ENCODE assay signal across 13 mouse cellular contexts in genomic region chr14:40927041-40927440, GRCm38 (mm10). TPM values are rescaled to one million over a fixed set of nuclear protein-coding genes. Genes with fewer than 3 reads are reported as not detected.
DNase-seq lines count a peak whose midpoint lies in the region; ATAC-seq and TF ChIP-seq lines count a peak whose summit lies in the region.
"Had no signal": no experiment of that assay in that cellular context is flagged by ENCODE, and none has a peak within 500 bp of the region (broad histone marks: within the 10 kb centered on the region; RNA-seq: fewer than 3 reads in every experiment).

No protein-coding gene starts in this region.

- 0 out of 2 replicates have a peak, but pooled peaks have one; percentile 31 for ATAC-seq in midbrain, embryonic 14.5 days (ENCODE audit: low FRiP score, low TSS enrichment)

- H3K36me3 ChIP-seq in midbrain, embryonic 14.5 days (ENCODE audit: control insufficient read depth, insufficient read depth, low read length): 0 out of 2 replicates have a peak, but pooled peaks cover 2% of the 10 kb centered on the region
- peaks cover 31% of the 10 kb centered on the region for H3K36me3 ChIP-seq in midbrain, embryonic 10.5 days
- H3K36me3 ChIP-seq: embryonic facial prominence, embryonic 12.5 days had no signal

- H3K9me3 ChIP-seq in midbrain, embryonic 14.5 days (ENCODE audit: control insufficient read depth, low read length): no peaks in the 10 kb centered on the region
- H3K9me3 ChIP-seq in midbrain, embryonic 10.5 days (replicated peaks): no peaks in the 10 kb centered on the region
- H3K9me3 ChIP-seq: embryonic facial prominence, embryonic 12.5 days had no signal

- H3K4me2 ChIP-seq in midbrain, embryonic 14.5 days (ENCODE audit: low read length): no peak overlapping the region
- H3K4me2 ChIP-seq: embryonic facial prominence, embryonic 12.5 days had no signal

- H3K27ac ChIP-seq in gastrocnemius, adult 2 months: peak overlapping the region; percentile 66
- H3K27ac ChIP-seq in midbrain, embryonic 14.5 days (replicated peaks; ENCODE audit: low read depth, low read length): no peak overlapping the region
- H3K27ac ChIP-seq in midbrain, embryonic 10.5 days (replicated peaks): no peak overlapping the region
- H3K27ac ChIP-seq: embryonic facial prominence, embryonic 12.5 days had no signal

- H3K4me1 ChIP-seq in midbrain, embryonic 14.5 days (ENCODE audit: control insufficient read depth, insufficient read depth, low read length): no peaks in the 10 kb centered on the region; the same call in 1 of the 2 replicates
- peaks cover 15% of the 10 kb centered on the region for H3K4me1 ChIP-seq in midbrain, embryonic 10.5 days

- DNase-seq in gastrocnemius, adult 2 months: peak; percentile 11
- DNase-seq in gastrocnemius, postnatal 25 days: no peak
- DNase-seq in midbrain, embryonic 14.5 days: no peak
- DNase-seq in midbrain, embryonic 10.5 days (ENCODE audit: low spot score): no peak
- DNase-seq in large intestine, adult 2 months (ENCODE audit: low read depth, low spot score): peak; percentile 83
- DNase-seq in thymus, postnatal 14 days: peak; percentile 44
- DNase-seq in gastrocnemius, postnatal 4 days (ENCODE audit: low spot score in 2 of 2): no peak
- DNase-seq in urinary bladder, adult 18-20 months (ENCODE audit: low spot score in 2 of 2): no peak
- DNase-seq: B cell, adult 2 months; heart, postnatal 36 days; lung, postnatal 10 days; spleen, adult 18-20 months had no signal

- no peak for TF ChIP-seq CTCF in gastrocnemius, adult 2 months (IDR thresholded peaks at IDR 0.05)

- no peak overlapping the region for H3K9ac ChIP-seq in midbrain, embryonic 14.5 days (replicated peaks; ENCODE audit: low read length)
- H3K9ac ChIP-seq: embryonic facial prominence, embryonic 12.5 days had no signal

- intact Hi-C loops in gastrocnemius, adult 2 months (cut with DNase I): no loop called here

- 87% methylated on average over 2 of the region's 2 CpGs for WGBS in midbrain, embryonic 14.5 days
- 91% methylated on average over 2 of the region's 2 CpGs for WGBS in midbrain, embryonic 10.5 days
- 15% methylated on average over 2 of the region's 2 CpGs for WGBS in large intestine, adult 2 months

- no peak overlapping the region for H3K4me3 ChIP-seq in gastrocnemius, adult 2 months
- no peak overlapping the region for H3K4me3 ChIP-seq in midbrain, embryonic 14.5 days (replicated peaks; ENCODE audit: low read depth, low read length)
- no peak overlapping the region for H3K4me3 ChIP-seq in midbrain, embryonic 10.5 days
- H3K4me3 ChIP-seq: embryonic facial prominence, embryonic 12.5 days had no signal

- H3K27me3 ChIP-seq in midbrain, embryonic 14.5 days (ENCODE audit: control insufficient read depth, insufficient read depth, low read length): no peaks in the 10 kb centered on the region
- H3K27me3 ChIP-seq in midbrain, embryonic 10.5 days (ENCODE audit: low read depth, poor library complexity, severe bottlenecking): no peaks in the 10 kb centered on the region
- H3K27me3 ChIP-seq: embryonic facial prominence, embryonic 12.5 days had no signal

RNA-seq across cellular contexts. Expression of gene Sh2d4b, which starts 34.0 kb away (rescaled TPM):
- total RNA-seq in gastrocnemius, adult 2 months (2021): under 1 TPM; 0.20 to 0.41 TPM
- total RNA-seq in gastrocnemius, postnatal 25 days (2021): under 1 TPM; 0.13 to 0.72 TPM
- 1.9 and 2.6 TPM in 2 replicates for polyA plus RNA-seq in midbrain, embryonic 14.5 days (2014; fragmentation: Nextera tagmentation; extraction: Ambion mirVana)
- 0.31 and 0.45 TPM in 2 replicates for polyA plus RNA-seq in midbrain, embryonic 10.5 days (2016; fragmentation: Nextera tagmentation; extraction: Ambion mirVana)
- 0.10 and 0.16 TPM in 2 replicates for polyA plus RNA-seq in large intestine, adult 2 months (2012; rRNA removed)
- total RNA-seq in gastrocnemius, postnatal 4 days (2021): under 1 TPM; 0.96 to 0.98 TPM

RNA-seq across cellular contexts. Expression of gene Tspan14, which starts 39.6 kb away (rescaled TPM):
- total RNA-seq in gastrocnemius, adult 2 months (2021): 10 to 100 TPM; 11.0 to 16.8 TPM
- total RNA-seq in gastrocnemius, postnatal 25 days (2021): 10 to 100 TPM; 10.4 to 12.3 TPM
- 57.2 and 79.6 TPM in 2 replicates for polyA plus RNA-seq in midbrain, embryonic 14.5 days (2014; fragmentation: Nextera tagmentation; extraction: Ambion mirVana)
- polyA plus RNA-seq in midbrain, embryonic 10.5 days (2016; fragmentation: Nextera tagmentation; extraction: Ambion mirVana): 90.6 and 101 TPM in 2 replicates
- 49.4 and 50.9 TPM in 2 replicates for polyA plus RNA-seq in large intestine, adult 2 months (2012; rRNA removed)
- total RNA-seq in gastrocnemius, postnatal 4 days (2021): 10 to 100 TPM; 29.0 to 29.4 TPM

Comparison
In these comparisons a context has a peak if more than half of its experiments do, and no peak if none do; other contexts are left out.
1. DNase-seq: peak in gastrocnemius, adult 2 months (single experiment), large intestine, adult 2 months (single experiment) and thymus, postnatal 14 days (single experiment); none in gastrocnemius, postnatal 25 days (single experiment), midbrain, embryonic 14.5 days (single experiment), midbrain, embryonic 10.5 days (single experiment), gastrocnemius, postnatal 4 days (0 of 2) and urinary bladder, adult 18-20 months (0 of 2).